Mouse (Mus musculus): ENCODE results near the gene Rcc2.

DNA sequence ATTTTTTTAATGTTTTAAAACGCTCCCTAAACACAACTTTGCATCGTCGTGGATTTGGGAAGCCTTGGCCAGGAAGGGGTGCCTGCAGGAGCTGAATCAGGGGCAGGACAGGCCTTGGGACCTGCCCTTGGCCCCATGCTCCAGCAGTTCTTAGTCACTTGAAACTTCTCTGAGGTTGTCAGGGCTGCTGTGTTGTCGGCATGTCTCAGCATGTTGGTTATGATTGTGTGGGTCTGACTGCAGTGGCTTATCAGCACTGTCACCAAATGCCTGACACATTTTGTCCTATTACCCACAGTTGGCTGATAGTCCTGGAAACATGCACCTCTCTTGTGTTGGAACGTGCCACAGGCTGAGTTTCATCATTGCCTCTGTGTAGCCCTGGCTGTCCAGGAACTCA is 19.8 kb downstream of the Rcc2 start:
- TF ChIP-seq SIN3A (IDR thresholded peaks at IDR 0.05; ENCODE audit: low read length) (no peak), E2F4 (IDR thresholded peaks at IDR 0.05; ENCODE audit: insufficient replicate concordance, low read depth, low read length) (no peak), SMC3 (IDR thresholded peaks at IDR 0.05; ENCODE audit: low read depth, low read length) (no peak), EP300 (IDR thresholded peaks at IDR 0.05; ENCODE audit: low read length) (no peak)
